Mouse (Mus musculus) kidney, adult 2 months (tissue): ENCODE results near the gene Acadsb.
A peak's percentile ranks its signal among the peaks of the same experiment; 100 is the strongest.

ENCODE experiments used
- CTCF ChIP-seq: fragments of 200-500 bp; conservative IDR thresholded peaks from 2 replicates; pipeline ENCODE4 v1.5.1; 2011; ENCODE audit warnings: low read depth, mild to moderate bottlenecking, control low read depth, low read length, moderate library complexity, mixed read lengths; ENCODE audit not compliant: insufficient read depth, insufficient read length
- POLR2A ChIP-seq: fragments of 200-500 bp; IDR thresholded peaks from one replicate; pipeline ENCODE4 v1.6.1; 2011; ENCODE audit warnings: low read depth, low read length, control low read depth

DNA sequence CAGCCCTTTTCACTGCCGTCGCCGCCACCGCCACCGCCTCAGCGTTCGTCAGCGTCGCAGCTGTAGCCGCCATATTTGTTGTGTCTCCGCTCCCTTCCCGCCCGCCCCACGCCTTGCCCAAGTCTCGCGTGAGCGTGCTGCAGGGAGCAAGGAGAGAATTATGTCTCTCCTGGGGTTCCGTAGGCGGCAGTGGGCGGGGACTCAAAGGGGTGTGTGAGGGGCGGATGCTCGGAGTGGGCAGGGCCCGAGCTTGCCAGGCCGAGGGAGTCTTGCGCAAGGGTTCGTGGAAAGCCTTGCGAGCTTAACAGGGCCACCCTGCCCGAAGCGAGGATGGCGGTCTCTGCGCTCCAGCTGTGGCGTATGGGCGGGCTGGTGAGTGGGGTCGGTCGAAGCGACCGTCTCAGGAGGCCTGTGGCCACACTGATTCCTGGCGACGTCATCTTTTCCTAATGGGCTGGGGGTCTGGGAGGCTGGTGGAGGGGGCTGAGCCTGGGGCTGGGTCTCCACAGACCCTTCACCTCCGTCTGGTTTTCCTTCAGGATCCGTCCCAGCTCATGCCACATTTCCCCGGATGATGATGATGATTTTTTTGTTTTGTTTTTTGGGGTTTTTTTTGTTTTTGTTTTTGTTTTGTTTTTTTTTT is at the start of gene Acadsb, which contains the start of gene Ikzf5:
- peak; percentile 83 for TF ChIP-seq POLR2A
- TF ChIP-seq CTCF = no peak
